Mouse (Mus musculus) E14TG2a.4 (cell line): Measurements from ENCODE around the gene Tbx2.

ENCODE experiments used
- CTCF ChIP-seq: conservative IDR thresholded peaks from 2 replicates; pipeline ENCODE4 v1.5.1; 2014; ENCODE audit warnings: low read length
- NANOG ChIP-seq: IDR thresholded peaks from 2 replicates; pipeline ENCODE4 v1.6.1; 2014; ENCODE audit warnings: borderline replicate concordance, low read length, mixed read lengths

DNA sequence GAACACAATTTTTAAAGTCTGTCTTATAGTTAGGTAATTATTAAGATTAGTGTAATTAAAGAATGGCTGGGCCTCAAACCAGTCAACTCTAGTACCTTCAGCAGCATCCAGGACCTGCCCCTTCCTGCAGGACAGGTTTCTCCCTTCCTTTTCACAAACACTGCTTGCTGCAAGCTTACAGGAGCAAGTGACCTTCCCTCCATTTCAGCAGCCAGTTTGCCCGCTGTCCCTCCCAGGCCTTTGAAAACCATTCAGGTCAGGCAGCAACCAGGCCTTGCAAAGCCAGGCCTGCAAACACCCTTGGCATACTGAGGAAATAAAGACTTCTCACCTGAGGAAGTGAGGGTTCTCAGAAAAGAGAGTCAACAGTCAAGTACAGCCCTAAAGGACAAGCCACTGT lies 41.1 kb upstream of the Tbx2 start:
- TF ChIP-seq CTCF (no peak), NANOG (no peak)
